Mouse (Mus musculus) regulatory T cell (primary cell): Measurements from ENCODE around the gene Prkcb.

Experiments used
- in situ Hi-C: fragments of 300-600 bp; cut with MboI, MseI; formaldehyde crosslinking; loops from one replicate; pipeline ENCODE4 v1.15.1; 2025; ENCODE audit warnings: high pct_unique_total_duplicates

Prkcb gene

DNA sequence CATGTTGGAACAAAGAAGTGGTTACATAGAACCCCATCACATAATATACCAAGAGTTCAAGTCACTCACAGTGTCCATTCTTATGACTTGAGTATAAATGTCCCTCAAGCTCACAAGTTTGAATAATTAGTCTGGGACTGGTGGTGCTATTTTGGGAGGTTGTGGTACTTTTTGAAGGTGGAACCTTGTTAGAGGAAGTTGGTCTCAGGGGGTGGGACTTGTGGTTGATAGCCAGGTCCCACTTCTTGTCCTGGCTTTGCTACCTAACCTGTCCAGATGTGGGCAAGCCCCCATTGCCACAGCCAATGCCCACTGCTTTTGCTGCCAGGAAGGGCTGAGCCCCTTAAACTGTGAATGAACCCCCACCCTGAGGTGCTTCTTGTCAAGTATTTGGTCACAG, 28.9 kb downstream of the Prkcb start:
- in situ Hi-C loops = no loop called here

DNA sequence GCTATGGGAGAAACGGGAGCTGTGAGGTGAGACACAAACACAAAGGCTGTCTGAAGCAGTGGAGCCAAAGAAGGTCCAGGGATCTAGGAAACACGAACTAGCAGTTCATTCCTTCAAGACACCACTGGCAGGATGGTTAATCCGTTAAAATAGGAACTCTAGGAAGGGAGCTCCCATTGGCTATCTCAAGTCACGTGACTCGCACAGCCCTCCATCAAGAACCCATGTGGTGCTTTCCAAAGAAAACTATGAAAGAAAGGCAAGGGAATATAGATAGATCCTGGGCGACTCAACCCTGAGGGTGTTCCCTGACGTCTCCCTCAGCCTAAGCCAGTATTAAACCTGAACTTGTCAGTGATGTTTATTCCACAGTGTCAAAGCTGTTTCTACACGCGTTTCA, 31.0 kb downstream of the Prkcb start:
- in situ Hi-C loops = no loop called here

DNA sequence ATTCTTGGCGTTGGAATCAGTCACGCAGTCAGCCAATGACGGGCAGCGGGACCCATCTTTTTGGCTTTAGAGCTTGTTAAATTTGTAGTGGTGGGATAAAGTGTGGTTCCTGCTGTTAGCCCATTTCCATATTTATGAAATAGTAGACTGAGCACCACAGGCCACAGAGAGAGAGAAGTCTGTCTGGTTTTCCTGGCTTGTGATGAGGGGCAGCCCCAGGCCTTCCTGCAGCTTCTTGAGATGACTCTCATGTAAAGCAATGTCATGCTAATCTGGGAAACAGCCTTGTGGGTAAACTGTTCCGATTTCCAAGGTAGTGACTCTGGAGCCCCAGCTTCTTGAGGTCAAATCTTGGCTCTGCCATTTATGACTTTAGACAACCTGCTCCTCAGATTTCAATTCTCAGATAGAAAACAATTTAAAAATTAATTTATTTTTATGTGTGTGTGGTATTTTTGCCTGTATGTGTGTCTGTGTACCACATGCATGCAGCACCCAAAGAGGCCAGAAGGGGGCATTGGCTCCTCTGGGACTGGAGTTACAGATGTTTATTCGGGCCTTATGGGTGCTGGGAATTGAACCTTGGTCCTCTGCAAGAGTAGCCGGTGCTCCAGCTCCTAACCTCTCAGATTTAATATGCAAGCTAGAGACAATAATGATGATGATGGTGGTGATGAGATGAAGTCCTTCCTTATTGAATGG, 32.4 kb downstream of the Prkcb start:
- in situ Hi-C loops = no loop called here

DNA sequence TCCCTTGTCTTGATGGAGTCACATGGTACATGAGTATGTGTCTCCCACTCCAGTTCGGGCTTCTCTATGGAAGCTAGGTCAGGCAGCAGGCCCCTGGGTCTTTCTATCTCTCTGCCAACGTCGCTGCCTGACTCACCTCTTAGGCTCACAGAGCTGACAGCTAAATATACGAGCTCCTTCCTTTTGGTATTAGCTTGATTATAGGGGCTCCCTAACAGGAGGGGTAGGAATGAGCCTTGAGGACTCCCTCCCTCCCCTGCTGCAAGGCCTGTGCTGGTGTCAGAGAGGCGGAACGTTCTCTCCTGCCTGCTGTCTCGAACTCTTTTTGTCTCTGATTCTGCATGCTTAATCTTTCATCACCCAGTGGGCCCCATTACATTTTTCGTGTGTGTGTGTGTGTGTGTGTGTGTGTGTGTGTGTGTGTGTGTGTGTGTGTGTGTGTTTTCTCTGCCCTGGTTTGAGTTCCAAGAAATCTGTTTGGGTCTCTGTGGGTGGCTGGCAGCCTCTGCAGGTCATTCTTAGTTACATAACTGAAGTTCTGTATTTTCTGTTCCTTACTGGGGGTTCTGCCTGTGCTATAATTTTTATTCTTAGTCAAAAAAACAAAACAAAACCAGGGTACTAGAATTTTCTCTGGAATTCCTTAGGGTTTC, 33.6 kb downstream of the Prkcb start:
- in situ Hi-C loops = no loop called here

DNA sequence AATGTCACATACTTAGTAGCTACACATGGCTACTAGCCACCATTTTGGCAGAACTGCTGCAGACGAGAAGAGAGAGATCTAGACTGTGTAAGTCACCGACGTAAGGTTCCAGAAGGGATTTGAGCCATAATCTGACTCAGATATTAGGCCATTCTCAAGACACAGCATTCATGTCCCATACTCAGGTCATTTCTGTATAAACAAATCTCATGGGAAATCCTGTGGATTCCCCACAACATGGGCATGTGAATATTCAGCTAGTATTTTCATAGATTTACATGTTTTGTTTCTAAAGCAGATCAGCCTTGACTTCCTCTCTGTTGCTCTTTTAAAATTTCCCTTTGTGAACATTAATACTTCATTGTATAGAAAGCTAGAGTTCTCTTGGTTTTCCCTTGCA, 39.4 kb downstream of the Prkcb start:
- in situ Hi-C loops = loop anchor here (5.0 kb wide), 1 partner anchor 89 kb away; no protein-coding TSS in a partner anchor

DNA sequence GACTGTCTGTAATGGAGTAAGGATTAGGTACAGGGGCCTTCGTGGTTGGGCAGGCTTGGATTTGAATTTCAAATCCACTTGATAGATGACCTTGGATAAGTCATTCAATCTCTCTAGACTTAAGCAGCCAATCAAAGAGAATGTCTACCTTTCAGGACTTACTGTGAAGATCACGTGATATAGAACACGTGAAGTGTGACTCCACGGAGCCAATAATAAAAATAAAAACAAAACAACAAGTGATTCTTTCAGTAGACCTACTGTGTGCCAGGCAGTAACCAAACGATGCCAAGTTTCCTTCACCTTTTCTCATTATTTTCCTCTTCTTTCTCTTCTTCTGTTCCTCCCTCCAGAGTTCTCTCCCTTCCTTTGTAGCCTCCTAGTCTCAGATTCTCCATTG, 39.9 kb downstream of the Prkcb start:
- in situ Hi-C loops = loop anchor here (5.0 kb wide), 1 partner anchor 89 kb away; no protein-coding TSS in a partner anchor

DNA sequence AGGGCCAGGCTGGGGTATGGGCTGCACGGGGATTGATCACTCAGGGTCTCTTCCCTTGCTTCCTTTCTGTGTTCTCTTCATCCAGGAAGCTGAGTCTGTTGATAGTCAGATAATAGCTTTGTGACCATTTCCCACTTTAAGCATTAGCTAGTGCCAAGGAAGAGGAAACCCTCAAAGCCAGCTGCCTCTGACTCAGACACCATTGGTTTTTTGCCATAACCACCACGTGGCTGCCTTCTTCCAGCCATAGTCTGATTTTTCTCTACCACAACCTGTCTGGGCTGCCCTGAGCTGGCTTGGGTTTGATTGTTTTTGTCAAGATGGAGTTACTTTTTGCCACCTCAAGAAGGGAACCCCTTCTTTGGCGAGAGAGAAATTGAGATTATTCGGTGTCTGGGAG, 41.0 kb downstream of the Prkcb start:
- in situ Hi-C loops = loop anchor here (5.0 kb wide), 1 partner anchor 88 kb away; no protein-coding TSS in a partner anchor

DNA sequence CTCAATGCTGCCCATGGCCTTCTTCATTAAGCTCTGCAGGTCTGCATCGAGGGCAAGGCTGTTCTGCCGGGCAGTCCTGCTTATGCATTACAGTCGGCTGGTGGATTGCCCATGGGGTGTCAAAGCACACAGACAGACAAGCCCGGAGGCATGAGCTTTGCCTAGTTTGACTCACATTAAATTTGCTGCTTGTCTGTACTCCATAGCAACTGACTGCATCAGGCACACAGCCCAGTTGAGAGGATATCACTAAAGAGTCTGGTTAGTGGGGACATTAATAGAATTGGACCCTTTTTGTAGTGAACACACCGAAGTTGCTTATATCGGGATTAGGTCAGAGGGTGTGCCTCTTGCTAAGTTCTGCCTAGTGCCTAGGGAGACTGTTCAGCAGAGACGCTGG, 45.1 kb downstream of the Prkcb start:
- in situ Hi-C loops = no loop called here

DNA sequence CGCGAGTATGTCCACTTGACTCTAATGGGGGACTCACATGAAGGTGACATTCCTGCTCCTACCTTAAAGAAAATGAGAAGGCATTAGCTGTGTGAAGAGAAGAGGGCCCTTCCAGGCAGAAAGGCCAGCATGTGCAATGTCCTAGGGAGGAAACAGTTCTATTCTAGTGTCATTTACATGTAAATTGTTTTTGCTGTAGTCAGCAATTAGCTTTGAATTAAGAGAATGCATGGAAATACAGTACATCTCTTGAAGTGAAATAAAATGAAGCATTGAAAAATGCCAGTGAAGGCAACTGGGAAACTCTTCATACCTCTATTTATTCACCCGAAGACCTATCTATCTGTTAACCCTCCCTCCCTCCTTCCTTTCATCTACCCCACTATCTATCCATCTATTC, 48.8 kb downstream of the Prkcb start:
- in situ Hi-C loops = no loop called here

DNA sequence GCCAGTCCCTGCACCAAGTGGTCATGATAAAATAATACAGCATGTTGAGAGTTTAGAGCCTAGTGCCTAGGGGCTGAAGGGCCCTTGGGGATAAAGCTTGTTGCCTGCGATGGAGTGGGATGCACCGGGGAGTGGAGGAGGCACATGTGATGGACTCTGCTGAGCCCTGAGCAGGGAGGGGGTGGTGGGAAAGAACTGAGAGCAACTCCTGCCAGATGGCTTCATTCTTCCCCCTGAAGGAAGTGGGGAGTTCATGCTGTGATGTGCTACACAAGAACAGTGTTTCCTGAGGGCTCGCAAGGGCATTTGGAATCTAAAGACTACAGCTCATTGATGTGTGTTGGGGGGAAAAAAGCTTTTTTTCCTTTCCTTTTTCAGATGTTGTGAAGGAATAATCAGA, 49.5 kb downstream of the Prkcb start:
- in situ Hi-C loops = no loop called here

DNA sequence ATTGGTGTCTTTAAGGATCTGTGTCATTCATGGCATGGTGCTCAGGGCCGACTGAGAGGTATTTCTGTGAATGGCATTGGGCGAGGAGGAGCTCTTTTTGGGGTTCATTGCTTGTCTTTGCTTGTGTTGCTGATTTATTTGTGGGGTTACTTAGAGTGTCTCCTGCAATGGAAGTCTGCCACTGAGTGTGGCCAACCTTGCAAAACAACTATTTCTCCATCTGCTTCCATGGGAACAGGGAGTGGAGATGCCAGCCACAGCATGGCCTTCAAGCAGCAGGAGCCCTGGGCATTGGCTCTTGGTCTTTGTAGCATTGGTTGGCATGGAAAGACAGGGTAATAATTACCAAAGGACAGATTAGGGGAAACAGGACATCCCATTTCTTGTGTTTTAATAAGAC, 50.9 kb downstream of the Prkcb start:
- in situ Hi-C loops = no loop called here

DNA sequence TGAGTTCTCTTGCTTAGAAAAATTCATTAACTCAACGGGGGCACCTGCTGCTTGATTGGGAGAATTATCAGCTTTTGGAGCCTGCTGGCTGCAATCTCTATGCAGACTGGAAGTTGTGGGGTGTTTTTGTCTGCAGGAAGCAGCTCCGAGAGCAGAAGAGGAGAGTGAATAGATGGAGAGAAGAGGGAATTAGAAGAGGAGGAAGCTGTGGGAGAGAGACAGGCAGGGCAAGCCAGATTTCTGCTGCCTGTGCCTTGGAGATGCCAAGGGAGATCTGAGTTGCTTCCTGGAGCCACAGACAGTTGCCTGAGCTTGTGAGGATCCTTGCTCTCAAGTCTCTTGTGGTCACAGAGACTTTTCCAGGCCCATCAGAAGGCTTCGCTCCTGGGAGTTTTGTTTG, 53.3 kb downstream of the Prkcb start:
- in situ Hi-C loops = no loop called here

DNA sequence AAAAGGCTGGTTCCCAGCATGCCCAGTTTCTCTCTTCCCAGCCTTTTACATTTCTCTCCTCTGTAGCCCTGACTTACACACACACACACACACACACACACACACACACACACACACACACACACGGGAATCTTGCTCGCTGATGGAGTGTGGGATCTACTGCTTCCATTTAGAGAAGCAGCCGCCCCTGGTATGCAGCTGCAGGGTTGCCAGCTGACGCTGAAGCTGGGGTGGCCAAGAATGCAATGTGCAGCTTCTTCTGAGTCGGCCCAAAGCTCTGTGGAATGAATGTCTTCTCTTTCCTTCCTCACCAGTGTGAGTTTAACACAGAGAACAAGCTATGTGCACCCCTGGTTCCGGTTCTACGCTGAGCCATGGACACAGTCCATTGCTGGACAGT, 56.1 kb downstream of the Prkcb start:
- in situ Hi-C loops = no loop called here

DNA sequence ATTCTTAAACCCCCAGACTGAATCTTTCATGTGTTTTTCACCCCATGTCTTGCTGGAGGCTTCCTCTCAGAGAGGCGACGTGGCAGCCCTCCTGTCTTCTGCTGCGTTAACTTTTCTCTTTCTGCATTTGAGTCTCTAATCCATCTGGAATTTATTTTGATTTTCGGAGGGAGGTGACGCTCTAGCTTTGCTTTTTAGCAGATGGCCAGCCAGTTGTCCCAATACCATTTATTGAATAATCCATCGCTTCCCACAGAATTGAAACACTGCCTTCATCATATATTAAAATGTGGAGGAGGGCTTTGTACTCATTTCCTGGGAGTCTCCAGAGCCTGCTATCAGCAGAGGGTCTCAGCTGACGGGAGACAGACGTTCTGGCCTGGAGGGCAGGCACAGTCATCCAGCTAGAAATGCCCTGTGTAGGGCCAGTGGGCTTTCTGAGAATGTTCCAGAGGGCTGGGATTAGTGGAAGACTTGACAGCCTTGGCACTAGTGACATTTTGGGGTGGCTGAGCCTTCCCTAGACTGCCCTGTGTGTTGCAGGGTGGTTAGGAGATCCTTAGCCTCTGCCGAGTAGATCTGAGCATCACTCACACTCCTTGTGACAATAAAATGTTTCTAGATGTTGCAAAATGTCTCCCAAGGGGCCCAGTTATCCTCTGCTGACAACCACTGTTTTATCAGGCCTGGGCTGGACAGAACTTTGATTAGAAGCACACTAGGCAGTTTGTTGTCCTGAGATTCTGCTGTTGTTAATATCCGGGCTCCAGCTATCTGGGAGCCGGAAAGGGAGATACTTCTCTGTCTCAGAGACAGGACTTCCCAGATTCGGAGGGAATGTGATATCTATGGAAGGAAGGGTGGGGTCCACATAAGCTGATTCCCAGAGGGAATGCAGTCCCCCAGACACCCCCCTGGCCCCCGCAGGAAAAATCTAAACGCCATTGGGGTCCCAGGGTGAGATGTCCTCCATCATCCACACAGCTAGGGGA, 58.0 kb downstream of the Prkcb start:
- in situ Hi-C loops = no loop called here

DNA sequence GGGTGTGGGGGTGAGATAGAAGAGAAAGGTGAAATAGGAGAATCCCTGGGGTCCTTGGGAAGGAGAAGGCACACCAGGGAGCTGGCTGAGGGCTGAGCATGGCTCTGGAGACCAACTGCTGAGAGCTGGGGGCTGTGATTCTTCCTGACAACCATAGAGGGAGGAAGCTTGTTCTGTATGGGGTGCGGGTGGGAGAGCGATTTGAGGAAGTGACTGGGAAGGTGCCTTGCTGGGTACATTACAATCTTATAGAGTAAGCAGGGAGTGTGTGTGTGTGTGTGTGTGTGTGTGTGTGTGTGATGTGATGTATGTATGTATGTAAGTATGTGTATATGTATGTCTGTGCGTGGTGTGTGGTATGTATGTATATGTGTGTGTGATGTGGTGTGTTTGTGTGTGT, 58.9 kb downstream of the Prkcb start:
- in situ Hi-C loops = no loop called here

DNA sequence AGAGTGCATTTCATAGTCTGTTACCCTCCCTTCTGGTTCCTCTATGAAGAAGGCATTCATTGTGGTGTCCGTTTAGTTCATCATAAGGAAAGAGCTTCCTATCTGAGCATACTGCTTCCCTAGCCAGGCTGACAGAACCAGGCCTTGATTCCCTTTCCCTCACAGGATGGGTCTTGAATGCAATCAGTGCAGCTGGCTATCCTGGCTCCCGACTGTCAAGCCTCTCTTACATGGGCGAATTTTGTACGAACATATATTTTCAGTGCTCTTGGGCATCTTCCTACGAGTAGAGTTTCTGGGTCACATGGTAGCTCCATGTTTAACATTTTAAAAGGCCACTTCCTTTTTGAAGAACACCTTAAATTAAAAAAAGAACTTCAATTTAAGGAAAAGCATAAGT, 61.4 kb downstream of the Prkcb start:
- in situ Hi-C loops = no loop called here

DNA sequence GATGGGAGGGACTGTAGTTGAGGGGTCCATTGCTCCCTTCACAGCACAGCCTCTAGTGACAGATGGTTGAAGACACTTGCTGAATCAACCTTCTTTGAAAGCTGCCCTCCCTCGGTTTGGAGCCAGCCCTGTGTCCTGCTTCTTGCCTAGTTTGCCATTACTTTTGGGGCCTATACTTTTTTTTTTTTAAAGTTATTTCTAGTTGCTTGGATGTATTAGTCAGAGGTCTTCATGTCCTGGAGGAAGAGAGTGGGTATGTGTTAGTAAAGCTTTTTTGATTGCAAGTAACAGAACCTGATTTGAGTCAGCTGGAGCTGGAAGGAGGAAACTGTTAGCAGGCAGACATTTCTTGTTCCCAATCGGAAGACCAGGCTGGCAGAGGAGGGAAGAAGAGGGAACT, 62.2 kb downstream of the Prkcb start:
- in situ Hi-C loops = no loop called here

DNA sequence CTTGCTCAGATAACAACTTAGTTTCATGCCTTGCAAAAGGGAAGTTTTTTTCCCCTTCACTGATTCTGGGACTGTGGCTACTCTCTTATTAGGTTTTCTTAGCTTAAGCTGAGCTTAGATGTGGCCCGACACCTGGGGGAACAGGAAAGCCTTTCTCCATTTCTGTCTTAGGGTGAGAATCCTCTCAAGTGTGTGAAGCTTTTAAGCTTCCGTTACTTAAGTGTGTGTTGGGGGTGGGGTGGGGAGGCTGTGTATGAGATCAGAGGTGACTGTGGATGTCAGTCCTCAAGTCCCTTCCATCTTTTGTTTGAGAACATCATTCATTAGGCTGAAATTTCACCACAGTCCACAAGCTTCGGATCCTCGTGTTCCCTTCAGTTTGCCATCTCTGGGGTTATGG, 63.3 kb downstream of the Prkcb start:
- in situ Hi-C loops = no loop called here

DNA sequence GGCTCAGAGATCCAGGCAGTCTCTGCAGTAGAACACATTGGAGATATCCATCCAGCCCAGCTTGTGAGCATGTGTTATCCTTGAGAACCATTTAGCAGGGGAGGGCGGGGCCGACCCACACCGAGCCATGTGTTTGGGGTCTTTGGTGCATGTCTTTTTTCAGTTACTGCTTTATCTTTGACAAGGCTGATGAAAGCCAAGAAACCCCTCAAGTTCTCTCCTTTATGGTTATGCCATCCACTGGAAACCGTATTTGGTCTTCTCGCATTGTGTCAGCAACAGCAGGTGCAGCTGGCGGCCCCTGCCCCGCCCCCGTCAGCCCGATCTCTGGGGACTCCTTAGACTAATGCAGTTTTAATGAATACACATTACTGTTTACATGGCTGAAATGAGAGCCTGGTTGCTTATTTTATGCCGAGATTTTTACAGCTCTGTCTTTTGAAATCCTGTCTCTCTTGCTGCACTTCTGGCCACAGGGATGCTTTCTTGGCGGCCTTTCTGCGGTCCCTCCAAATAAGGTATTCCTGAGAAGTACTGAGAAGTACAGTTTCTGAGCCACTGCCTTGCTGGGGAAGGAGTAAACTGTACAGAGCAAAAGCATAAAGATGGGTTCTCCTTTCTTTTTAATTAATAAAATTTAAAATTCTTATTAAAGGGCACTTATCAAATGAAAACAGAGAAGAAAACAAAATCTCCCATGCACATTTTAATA, 64.2 kb downstream of the Prkcb start:
- in situ Hi-C loops = no loop called here

DNA sequence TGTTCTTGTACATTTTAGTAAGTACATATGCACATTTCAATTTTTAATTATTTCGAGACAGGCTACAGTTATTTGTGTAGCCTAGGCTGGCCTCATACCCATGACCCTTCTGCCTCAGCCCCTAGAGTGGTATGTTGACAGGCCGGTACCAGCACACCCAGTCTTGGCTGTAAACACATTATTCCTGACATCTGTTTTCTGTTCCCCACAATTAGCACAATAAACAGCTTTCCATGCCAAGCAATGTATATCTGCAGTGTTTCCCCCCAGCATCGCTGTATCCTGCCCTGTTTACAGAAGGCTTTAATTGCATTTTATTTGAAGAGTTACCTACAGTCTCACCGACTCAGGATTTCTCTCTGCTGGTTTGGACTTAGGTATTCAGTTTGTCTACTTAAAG, 64.8 kb downstream of the Prkcb start:
- in situ Hi-C loops = no loop called here

DNA sequence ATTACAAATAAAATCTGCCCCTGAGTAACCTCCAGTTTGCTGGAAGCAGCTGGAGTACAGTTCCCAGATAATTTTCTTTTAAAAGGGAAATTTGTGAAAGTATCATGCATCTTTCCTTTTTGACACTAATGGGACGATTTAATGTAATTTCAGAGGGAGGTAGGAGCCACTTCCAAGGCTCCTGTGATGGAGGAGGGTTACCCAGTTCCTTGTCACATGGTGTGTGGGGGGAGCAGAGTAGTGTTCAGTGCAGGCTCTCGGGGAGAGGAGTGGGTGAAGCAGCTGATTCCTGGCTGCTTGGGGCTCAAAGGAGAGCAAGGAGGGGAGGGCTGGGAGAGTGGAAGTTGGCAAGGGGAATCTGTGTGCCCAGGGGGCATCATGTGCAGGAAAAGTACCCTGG, 68.4 kb downstream of the Prkcb start:
- in situ Hi-C loops = no loop called here

DNA sequence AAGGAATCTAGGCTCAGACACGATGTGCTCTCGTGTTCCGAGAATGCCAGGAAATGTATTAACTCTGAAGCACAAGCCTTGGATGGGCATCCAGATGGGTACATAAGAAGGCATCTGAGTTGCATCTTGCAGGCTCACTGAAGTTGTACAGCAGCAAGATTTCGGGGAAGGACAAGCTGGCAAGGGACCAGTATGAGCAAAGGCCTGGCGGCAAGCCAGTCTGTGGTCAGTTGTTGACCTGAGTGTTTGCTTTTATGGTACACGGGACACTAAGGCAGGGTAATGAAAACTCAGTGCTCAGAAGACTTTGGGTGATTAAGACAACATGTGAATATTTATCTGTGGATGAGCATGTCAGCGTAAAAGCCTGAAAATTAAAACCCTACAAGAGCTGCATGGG, 69.3 kb downstream of the Prkcb start:
- in situ Hi-C loops = no loop called here
